Mouse (Mus musculus) heart, postnatal 0 days (tissue): Measurements from ENCODE around the gene Glycam1.

Source experiments
- CTCF ChIP-seq: IDR thresholded peaks from 2 replicates; pipeline ENCODE4 v1.5.1; 2016; ENCODE audit warnings: antibody characterized with exemption, control low read depth, low read depth
- EP300 ChIP-seq: IDR thresholded peaks from 2 replicates; pipeline ENCODE4 v1.6.1; 2016; ENCODE audit warnings: antibody characterized with exemption, low read depth

GRCm38 (mm10) chr15:103535030-103535429, 29.9 kb downstream of the Glycam1 start:
- TF ChIP-seq EP300 (no peak), CTCF (no peak)
